Mouse (Mus musculus): ENCODE measurements at regions not wholly inside any gene's neighbourhood (a gene's known extent, or its start where the extent isn't known, plus 50 kb on each side); places are given as distances from the start of the nearest gene placed in this dataset.

DNA sequence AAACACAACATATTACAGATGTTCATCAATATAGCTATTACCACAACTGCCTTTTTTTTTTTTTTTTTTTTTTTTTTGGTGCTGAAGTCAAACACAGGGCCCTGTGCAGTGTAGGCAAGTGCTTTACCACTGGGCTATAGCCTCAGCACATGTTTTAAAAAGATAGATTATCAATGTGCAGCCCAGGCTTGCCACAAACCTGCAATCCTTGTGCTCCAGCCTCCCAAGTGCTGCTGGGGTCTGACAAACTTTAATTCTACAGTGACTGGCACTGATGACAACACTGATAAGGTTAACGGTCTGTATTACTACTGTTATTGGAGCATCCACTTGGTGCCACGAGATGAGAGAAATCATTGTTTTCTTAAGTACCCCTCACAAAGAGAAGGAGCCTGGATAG, 95.3 kb upstream of the Got2 start:
- WGBS: 65% methylated on average over 2 of the region's 2 CpGs
- TF ChIP-seq POLR2A (IDR thresholded peaks at IDR 0.05; ENCODE audit: low read depth, low read length) (no peak), CTCF (IDR thresholded peaks at IDR 0.05; ENCODE audit: extremely low read depth, insufficient read depth, insufficient read length, insufficient replicate concordance) (no peak)
- Histone ChIP-seq H3K27ac (ENCODE audit: insufficient read depth, low read length) (no peak overlapping the region), H3K36me3 (ENCODE audit: control insufficient read depth, insufficient read depth, low read length) (no peaks in the 10 kb centered on the region), H3K4me1 (ENCODE audit: control insufficient read depth, insufficient read depth, insufficient read length) (no peaks in the 10 kb centered on the region), H3K4me3 (ENCODE audit: extremely low read depth, insufficient read depth, insufficient read length) (no peak overlapping the region), H3K27me3 (ENCODE audit: control insufficient read depth, insufficient read depth, low read length) (no peaks in the 10 kb centered on the region)
- no peak for DNase-seq (ENCODE audit: low read depth in 1 of 2, low spot score in 2 of 2)

DNA sequence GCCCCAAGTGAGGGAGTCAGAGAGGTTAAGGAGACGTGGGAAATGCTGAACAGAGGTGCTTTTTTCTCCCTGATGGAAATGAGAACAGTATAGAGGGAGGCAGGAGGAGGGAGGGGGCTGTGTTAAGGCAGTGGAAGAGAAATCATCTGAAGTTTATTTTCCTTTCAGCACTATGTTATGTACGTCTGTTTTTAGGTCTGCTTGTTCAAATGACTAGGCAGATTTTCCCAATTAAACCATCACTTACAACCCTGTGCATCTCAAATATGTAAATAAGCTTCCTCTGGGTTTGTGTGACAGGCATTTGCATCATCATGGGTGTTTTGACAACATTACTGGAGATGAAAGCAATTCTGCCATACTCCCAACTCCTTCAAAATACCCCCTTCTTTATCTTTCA, 92.1 kb upstream of the Got2 start:
- H3K36me3 ChIP-seq (ENCODE audit: control insufficient read depth, insufficient read depth, low read length): no peaks in the 10 kb centered on the region
- H3K27me3 ChIP-seq (ENCODE audit: control insufficient read depth, insufficient read depth, low read length): no peaks in the 10 kb centered on the region
- 42% methylated on average over 2 of the region's 2 CpGs for WGBS
- no peak overlapping the region for H3K4me3 ChIP-seq (ENCODE audit: extremely low read depth, insufficient read depth, insufficient read length)
- TF ChIP-seq CTCF (IDR thresholded peaks at IDR 0.05; ENCODE audit: extremely low read depth, insufficient read depth, insufficient read length, insufficient replicate concordance) (no peak), POLR2A (IDR thresholded peaks at IDR 0.05; ENCODE audit: low read depth, low read length) (no peak)
- no peak for DNase-seq (ENCODE audit: low read depth in 1 of 2, low spot score in 2 of 2)
- H3K27ac ChIP-seq (ENCODE audit: insufficient read depth, low read length): no peak overlapping the region
- H3K4me1 ChIP-seq (ENCODE audit: control insufficient read depth, insufficient read depth, insufficient read length): no peaks in the 10 kb centered on the region

DNA sequence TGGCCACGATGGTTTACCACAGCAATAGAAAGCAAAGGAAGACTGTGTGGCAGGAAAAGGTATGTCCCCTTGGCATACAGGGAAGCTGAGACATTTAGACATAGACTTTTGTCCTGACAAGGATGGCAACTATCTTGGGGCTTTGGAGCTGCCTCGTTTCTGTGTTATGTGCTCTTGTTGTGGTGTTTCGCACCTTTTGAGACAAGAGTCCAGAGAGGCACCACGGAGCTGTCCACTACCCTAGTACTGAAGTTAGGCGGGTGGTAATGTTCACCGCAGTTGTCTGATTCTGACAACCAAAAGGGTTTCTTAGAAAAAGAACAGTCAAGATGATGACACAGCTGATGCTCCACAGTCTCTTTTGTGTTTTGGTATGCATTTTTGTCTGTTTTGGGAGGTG, 90.9 kb upstream of the Got2 start:
- no peaks in the 10 kb centered on the region for H3K27me3 ChIP-seq (ENCODE audit: control insufficient read depth, insufficient read depth, low read length)
- no peak for DNase-seq (ENCODE audit: low read depth in 1 of 2, low spot score in 2 of 2)
- TF ChIP-seq POLR2A (IDR thresholded peaks at IDR 0.05; ENCODE audit: low read depth, low read length): no peak
- no peak for TF ChIP-seq CTCF (IDR thresholded peaks at IDR 0.05; ENCODE audit: extremely low read depth, insufficient read depth, insufficient read length, insufficient replicate concordance)
- WGBS: 55% methylated on average over 6 of the region's 6 CpGs
- no peaks in the 10 kb centered on the region for H3K4me1 ChIP-seq (ENCODE audit: control insufficient read depth, insufficient read depth, insufficient read length)
- H3K36me3 ChIP-seq (ENCODE audit: control insufficient read depth, insufficient read depth, low read length): no peaks in the 10 kb centered on the region
- no peak overlapping the region for H3K4me3 ChIP-seq (ENCODE audit: extremely low read depth, insufficient read depth, insufficient read length)
- no peak overlapping the region for H3K27ac ChIP-seq (ENCODE audit: insufficient read depth, low read length)

GRCm38 (mm10) chr8:95974889-95975288, 86.5 kb upstream of the Got2 start:
- TF ChIP-seq CTCF (IDR thresholded peaks at IDR 0.05; ENCODE audit: extremely low read depth, insufficient read depth, insufficient read length, insufficient replicate concordance) (no peak), POLR2A (IDR thresholded peaks at IDR 0.05; ENCODE audit: low read depth, low read length) (no peak)
- Histone ChIP-seq H3K27me3 (ENCODE audit: control insufficient read depth, insufficient read depth, low read length) (no peaks in the 10 kb centered on the region), H3K4me1 (ENCODE audit: control insufficient read depth, insufficient read depth, insufficient read length) (no peaks in the 10 kb centered on the region), H3K4me3 (ENCODE audit: extremely low read depth, insufficient read depth, insufficient read length) (no peak overlapping the region), H3K27ac (ENCODE audit: insufficient read depth, low read length) (no peak overlapping the region), H3K36me3 (ENCODE audit: control insufficient read depth, insufficient read depth, low read length) (no peaks in the 10 kb centered on the region)
- WGBS: 23% methylated on average over 4 of the region's 4 CpGs
- no peak for DNase-seq (ENCODE audit: low read depth in 1 of 2, low spot score in 2 of 2)

- 75% methylated on average over 5 of the region's 5 CpGs for WGBS
- Histone ChIP-seq H3K4me1 (ENCODE audit: control insufficient read depth, insufficient read depth, insufficient read length) (no peaks in the 10 kb centered on the region), H3K4me3 (ENCODE audit: extremely low read depth, insufficient read depth, insufficient read length) (no peak overlapping the region), H3K36me3 (ENCODE audit: control insufficient read depth, insufficient read depth, low read length) (no peaks in the 10 kb centered on the region), H3K27me3 (ENCODE audit: control insufficient read depth, insufficient read depth, low read length) (no peaks in the 10 kb centered on the region), H3K27ac (ENCODE audit: insufficient read depth, low read length) (no peak overlapping the region)
- no peak for DNase-seq (ENCODE audit: low read depth in 1 of 2, low spot score in 2 of 2)
- TF ChIP-seq POLR2A (IDR thresholded peaks at IDR 0.05; ENCODE audit: low read depth, low read length) (no peak), CTCF (IDR thresholded peaks at IDR 0.05; ENCODE audit: extremely low read depth, insufficient read depth, insufficient read length, insufficient replicate concordance) (no peak)
These were observed 85.9 kb upstream of the Got2 start for GRCm38 (mm10) chr8:95974231-95974630.

DNA sequence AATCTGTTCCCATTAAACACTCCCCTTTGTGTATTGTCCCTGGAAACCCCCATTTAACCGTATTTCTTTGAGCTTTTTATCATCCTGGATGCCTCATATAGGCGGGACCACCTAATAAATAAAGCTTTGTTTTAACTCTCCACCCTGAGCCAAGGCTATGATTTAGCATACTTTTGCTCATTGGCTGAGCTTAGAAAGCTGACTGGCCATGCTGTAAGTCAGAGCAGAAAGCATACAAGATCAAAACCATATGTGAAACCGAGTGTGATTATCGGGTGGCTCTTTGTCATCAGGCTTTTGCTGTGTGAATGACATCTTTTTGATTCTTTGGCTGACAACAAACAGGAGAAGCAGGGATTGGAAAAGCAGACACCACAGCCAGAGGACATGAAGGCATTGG, 85.2 kb upstream of the Got2 start:
- TF ChIP-seq POLR2A (IDR thresholded peaks at IDR 0.05; ENCODE audit: low read depth, low read length): no peak
- no peak for TF ChIP-seq CTCF (IDR thresholded peaks at IDR 0.05; ENCODE audit: extremely low read depth, insufficient read depth, insufficient read length, insufficient replicate concordance)
- WGBS: 58% methylated on average over 4 of the region's 4 CpGs
- Histone ChIP-seq H3K36me3 (ENCODE audit: control insufficient read depth, insufficient read depth, low read length) (no peaks in the 10 kb centered on the region), H3K4me1 (ENCODE audit: control insufficient read depth, insufficient read depth, insufficient read length) (no peaks in the 10 kb centered on the region), H3K27me3 (ENCODE audit: control insufficient read depth, insufficient read depth, low read length) (no peaks in the 10 kb centered on the region), H3K27ac (ENCODE audit: insufficient read depth, low read length) (no peak overlapping the region), H3K4me3 (ENCODE audit: extremely low read depth, insufficient read depth, insufficient read length) (no peak overlapping the region)
- no peak for DNase-seq (ENCODE audit: low read depth in 1 of 2, low spot score in 2 of 2)

- H3K36me3 ChIP-seq (ENCODE audit: control insufficient read depth, insufficient read depth, low read length): no peaks in the 10 kb centered on the region
- 79% methylated on average over 6 of the region's 6 CpGs for WGBS
- no peak overlapping the region for H3K4me3 ChIP-seq (ENCODE audit: extremely low read depth, insufficient read depth, insufficient read length)
- no peaks in the 10 kb centered on the region for H3K27me3 ChIP-seq (ENCODE audit: control insufficient read depth, insufficient read depth, low read length)
- H3K4me1 ChIP-seq (ENCODE audit: control insufficient read depth, insufficient read depth, insufficient read length): no peaks in the 10 kb centered on the region
- no peak for DNase-seq (ENCODE audit: low read depth in 1 of 2, low spot score in 2 of 2)
- H3K27ac ChIP-seq (ENCODE audit: insufficient read depth, low read length): no peak overlapping the region
- TF ChIP-seq POLR2A (IDR thresholded peaks at IDR 0.05; ENCODE audit: low read depth, low read length) (no peak), CTCF (IDR thresholded peaks at IDR 0.05; ENCODE audit: extremely low read depth, insufficient read depth, insufficient read length, insufficient replicate concordance) (no peak)
These were observed 80.5 kb upstream of the Got2 start for GRCm38 (mm10) chr8:95968828-95969227.
